Mouse (Mus musculus) kidney, postnatal 14 days (tissue): ENCODE data around the gene Slmap.
"Not testable (repeated sequence)": the region's sequence is repeated elsewhere in the genome, so short reads cannot be mapped to it uniquely, and the experiment has no call there.

Experiments
- DNase-seq: peaks from one replicate; pipeline ENCODE4 v3.0.0; 2022; ENCODE audit warnings: mixed read lengths

Gene Slmap

GRCm38 (mm10) chr14:26466544-26467125 lies 68.1 kb downstream of the Slmap start:
- DNase-seq: no peak

- no peak for DNase-seq
Observed at GRCm38 (mm10) chr14:26465898-26466297, 68.8 kb downstream of the Slmap start.

- peak; percentile 50 for DNase-seq
Observed at GRCm38 (mm10) chr14:26459516-26459915, 75.2 kb downstream of the Slmap start.

DNA sequence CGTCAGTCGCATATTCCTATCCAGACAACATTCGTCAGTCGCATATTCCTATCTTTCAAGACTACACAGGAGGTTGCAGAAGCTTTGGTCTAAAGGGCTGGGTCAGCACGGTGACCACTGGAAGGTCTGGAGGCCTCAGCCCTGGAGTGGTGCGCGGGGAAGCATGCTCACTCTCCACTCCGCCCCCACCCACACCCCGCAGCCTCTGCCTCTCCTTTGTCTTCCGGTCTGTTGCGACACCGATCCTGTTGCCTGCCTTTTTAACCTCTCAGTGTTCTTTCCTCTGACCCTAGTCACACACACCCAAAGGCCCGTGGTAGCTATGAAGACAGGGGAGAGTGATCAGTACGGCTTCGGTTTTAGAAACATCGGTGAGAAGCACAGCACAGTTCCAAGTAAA lies 79.9 kb downstream of the Slmap start:
- DNase-seq: no peak

GRCm38 (mm10) chr14:26450036-26450800 lies 84.5 kb downstream of the Slmap start:
- no peak for DNase-seq

DNA sequence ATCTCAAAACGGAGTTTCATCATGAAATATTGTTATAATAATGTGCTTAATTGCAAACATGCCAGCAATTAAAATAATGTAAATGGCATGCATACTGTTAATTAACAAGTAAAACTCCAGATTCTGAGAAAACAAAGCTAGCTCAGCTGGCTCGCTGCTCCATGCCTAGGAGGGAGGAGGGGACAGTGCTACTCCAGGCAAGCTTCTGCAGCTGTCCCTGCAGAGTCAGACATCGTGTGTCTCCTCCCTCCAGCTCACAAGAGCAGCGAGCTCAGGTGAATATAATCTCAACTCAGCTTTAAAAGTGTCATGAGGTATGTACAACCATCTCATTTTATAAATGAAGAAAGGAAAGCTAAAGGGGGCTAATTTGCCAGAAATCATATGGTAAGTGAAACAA lies 86.2 kb downstream of the Slmap start:
- no peak for DNase-seq

GRCm38 (mm10) chr14:26447223-26447622 lies 87.5 kb downstream of the Slmap start:
- no peak for DNase-seq

- DNase-seq: no peak
Observed at GRCm38 (mm10) chr14:26446538-26446937, 88.2 kb downstream of the Slmap start.

DNA sequence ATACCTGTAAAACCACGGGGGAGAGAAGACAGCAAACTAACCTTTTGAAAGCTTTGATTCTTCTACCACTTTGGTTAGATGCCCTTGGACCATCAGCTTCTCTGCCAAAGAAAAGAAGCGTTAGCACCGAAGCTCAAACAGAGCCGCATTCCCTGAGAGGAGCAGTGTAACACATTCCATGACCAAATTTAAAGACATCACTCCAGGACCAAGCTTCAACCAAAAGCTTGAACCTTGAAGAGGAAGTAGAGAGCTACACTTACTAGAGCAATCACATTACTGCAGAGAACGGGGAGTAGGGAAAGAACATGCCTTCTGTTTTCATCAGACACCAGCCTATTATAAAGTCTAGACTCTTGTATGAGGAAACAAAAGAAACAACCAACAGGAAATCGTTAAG lies 92.2 kb downstream of the Slmap start:
- DNase-seq: no peak

DNA sequence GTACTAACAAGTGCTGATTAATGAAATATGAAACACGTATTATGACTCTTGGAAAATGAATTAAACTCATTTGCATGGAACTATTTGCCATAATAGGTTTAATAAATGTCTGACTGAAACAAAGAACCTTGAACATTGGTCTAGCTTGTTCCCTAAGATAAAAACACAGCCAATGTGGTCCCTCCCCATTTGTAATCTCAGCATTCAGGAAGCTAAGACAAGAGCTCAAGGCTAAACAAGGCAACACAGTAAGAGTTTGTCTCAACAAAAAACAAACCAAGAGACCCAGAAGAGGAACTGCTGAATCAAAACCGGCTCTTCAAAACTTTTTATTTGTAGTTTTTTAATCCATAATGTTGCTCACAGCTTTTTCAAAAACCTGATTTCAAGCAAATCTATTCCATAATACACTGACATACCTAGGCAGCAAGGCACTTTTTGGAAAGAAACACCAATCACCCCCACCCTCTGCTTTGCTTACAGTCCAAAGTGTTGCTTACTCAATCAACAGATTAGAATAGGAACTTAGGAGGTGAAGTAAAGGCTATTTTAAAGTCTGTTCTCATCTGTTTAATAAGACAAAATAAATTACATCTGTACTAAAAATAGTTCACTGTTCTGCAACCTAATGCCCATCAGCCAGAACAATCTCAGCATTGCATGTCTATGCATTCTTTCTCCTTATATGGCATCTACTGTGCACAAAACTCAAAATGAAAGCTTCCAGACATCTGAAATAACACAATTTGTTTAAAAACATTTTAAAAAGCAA lies 93.5 kb downstream of the Slmap start:
- DNase-seq: no peak

- no peak for DNase-seq
Observed at GRCm38 (mm10) chr14:26439996-26440395, 94.7 kb downstream of the Slmap start.

GRCm38 (mm10) chr14:26437771-26438170 lies 97.0 kb downstream of the Slmap start:
- DNase-seq: no peak

GRCm38 (mm10) chr14:26436304-26436703 lies 98.4 kb downstream of the Slmap start:
- DNase-seq: no peak

GRCm38 (mm10) chr14:26432320-26432719 lies 102.4 kb downstream of the Slmap start:
- no peak for DNase-seq

DNA sequence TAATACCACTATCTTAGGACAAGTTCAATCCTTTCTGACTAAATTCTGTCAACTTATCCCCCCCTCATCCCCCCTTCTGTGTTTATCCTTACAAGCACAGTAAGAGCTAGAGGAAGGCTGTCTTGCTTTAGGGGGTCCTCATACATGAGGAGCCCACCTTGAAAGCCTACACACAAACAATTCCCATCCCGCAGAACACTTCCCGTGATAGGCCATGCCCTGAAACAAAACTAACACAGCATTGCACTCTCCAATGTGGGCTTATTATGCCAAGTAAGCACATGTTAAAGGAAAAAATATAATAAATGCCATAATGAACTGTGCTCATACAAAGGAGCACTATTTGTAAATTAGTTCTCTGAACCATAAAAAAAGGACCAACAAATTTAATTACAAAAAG lies 102.8 kb downstream of the Slmap start:
- no peak for DNase-seq

GRCm38 (mm10) chr14:26420231-26420630 lies 114.5 kb downstream of the Slmap start:
- no peak for DNase-seq

DNA sequence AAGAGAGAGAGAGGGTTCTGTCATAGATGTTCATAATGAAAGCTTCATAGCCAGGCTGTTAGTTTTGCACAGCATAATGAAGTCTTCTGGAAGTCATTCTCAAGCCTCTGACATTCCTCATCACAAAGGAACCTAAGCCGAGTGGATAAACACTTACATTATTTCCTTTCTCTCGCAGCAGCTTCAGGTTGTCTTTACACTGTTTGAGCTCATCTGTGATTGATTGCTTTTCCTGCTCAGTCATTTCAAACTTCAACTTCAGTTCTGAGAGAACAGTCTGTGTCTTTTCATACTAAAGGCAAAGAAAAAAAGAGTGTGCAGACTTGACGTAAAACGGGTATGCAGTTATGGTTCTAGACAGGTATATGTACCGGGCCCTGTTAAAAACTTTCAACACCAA lies 116.8 kb downstream of the Slmap start:
- no peak for DNase-seq

GRCm38 (mm10) chr14:26417088-26417487 lies 117.6 kb downstream of the Slmap start:
- DNase-seq: no peak

DNA sequence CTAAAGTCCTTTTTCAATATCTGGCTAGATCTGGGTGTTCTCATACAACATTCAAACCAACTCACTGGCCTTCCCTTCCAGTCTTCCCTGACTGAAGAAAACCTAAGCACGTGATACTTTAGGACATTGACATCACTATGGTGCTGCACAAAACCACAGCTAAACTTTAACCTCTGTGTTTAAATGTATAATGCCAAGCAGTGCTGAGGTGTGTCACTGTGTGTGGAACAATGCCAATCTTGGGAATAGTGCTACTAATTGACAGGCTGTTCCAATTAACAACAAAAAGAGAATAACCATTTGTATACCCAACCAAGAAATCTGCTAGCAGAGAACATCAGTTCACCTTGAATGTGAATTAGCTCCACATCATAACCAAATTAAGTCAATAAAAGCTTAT lies 121.2 kb downstream of the Slmap start:
- no peak for DNase-seq

GRCm38 (mm10) chr14:26406746-26407145 lies 128.0 kb downstream of the Slmap start:
- no peak for DNase-seq

GRCm38 (mm10) chr14:26398508-26399160 lies 136.1 kb downstream of the Slmap start:
- no peak for DNase-seq

DNA sequence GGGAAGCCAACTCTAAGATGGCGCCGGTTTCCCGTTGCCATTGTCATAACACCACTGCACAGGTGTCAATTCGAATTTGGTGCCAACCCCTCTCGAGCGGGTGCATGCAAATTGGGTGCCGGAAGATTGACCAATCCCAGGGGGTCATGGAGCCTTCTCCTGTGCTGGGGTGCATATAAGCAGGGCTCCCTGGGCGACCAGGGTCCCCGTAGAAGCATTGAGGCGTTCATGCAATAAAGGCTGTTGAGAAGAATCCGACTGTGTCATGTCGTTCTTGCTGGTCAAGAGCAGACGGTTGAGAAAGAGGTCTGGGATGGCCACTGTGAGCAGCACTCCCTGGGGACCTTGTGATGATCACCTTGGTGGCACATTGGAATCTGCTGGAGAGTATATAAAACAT lies 142.9 kb downstream of the Slmap start:
- DNase-seq: no peak

- DNase-seq: not testable (repeated sequence)
Observed at GRCm38 (mm10) chr14:26388961-26389360, 145.8 kb downstream of the Slmap start.
